Mouse (Mus musculus) embryonic facial prominence, embryonic 13.5 days (tissue): ENCODE measurements around the gene Kri1. TPM values are rescaled to one million over a fixed set of nuclear protein-coding genes. Genes with fewer than 3 reads are reported as not detected.

Experiments used
- ATAC-seq: fragments of 200-750 bp; cut with Nextera tagmentation; 2 replicates; pipeline ENCODE4 v1.8.0; 2017; ENCODE audit warnings: low read depth; ENCODE audit not compliant: insufficient number of reproducible peaks, insufficient read depth, low FRiP score, low TSS enrichment
- H3K27ac ChIP-seq: fragments of 300-500 bp; sonication (generic); 2 replicates; pipeline ENCODE4 v1.5.1; 2015; ENCODE audit warnings: moderate library complexity, mild to moderate bottlenecking, inconsistent platforms
- H3K27me3 ChIP-seq: fragments of 300-500 bp; sonication (generic); 2 replicates; pipeline ENCODE4 v1.6.1; 2015; ENCODE audit warnings: mild to moderate bottlenecking, inconsistent platforms
- H3K36me3 ChIP-seq: fragments of 300-500 bp; sonication (generic); 2 replicates; pipeline ENCODE4 v1.6.1; 2015; ENCODE audit warnings: mild to moderate bottlenecking, inconsistent platforms
- H3K4me1 ChIP-seq: fragments of 300-500 bp; sonication (generic); 2 replicates; pipeline ENCODE4 v1.6.1; 2015; ENCODE audit warnings: inconsistent platforms
- H3K4me2 ChIP-seq: fragments of 300-500 bp; sonication (generic); 2 replicates; pipeline ENCODE4 v1.6.1; 2015; ENCODE audit warnings: moderate library complexity, mild to moderate bottlenecking, inconsistent platforms
- H3K4me3 ChIP-seq: fragments of 300-500 bp; sonication (generic); 2 replicates; pipeline ENCODE4 v1.5.1; 2015; ENCODE audit warnings: mild to moderate bottlenecking, inconsistent platforms
- H3K9ac ChIP-seq: fragments of 300-500 bp; sonication (generic); 2 replicates; pipeline ENCODE4 v1.6.1; 2015; ENCODE audit warnings: mild to moderate bottlenecking, inconsistent platforms
- H3K9me3 ChIP-seq: fragments of 300-500 bp; sonication (generic); 2 replicates; pipeline ENCODE4 v1.6.1; 2016; ENCODE audit warnings: inconsistent platforms
- WGBS: fragments of 180-500 bp; shearing (Covaris S2); methylation state at CpG from one replicate; pipeline ENCODE4 v1.1.7; 2015; ENCODE audit warnings: mixed read lengths; 5-methylcytosine and 5-hydroxymethylcytosine counted together
- polyA plus RNA-seq: library from polyadenylated mRNA; unstranded; fragments of >200 nt; fragmentation: Nextera tagmentation; extraction: Ambion mirVana; gene quantifications from 2 replicates; pipeline ENCODE4 v1.2.1, GENCODE M21; 2015

Gene Kri1
- polyA plus RNA-seq = 16.8 and 19.2 TPM in 2 replicates

DNA sequence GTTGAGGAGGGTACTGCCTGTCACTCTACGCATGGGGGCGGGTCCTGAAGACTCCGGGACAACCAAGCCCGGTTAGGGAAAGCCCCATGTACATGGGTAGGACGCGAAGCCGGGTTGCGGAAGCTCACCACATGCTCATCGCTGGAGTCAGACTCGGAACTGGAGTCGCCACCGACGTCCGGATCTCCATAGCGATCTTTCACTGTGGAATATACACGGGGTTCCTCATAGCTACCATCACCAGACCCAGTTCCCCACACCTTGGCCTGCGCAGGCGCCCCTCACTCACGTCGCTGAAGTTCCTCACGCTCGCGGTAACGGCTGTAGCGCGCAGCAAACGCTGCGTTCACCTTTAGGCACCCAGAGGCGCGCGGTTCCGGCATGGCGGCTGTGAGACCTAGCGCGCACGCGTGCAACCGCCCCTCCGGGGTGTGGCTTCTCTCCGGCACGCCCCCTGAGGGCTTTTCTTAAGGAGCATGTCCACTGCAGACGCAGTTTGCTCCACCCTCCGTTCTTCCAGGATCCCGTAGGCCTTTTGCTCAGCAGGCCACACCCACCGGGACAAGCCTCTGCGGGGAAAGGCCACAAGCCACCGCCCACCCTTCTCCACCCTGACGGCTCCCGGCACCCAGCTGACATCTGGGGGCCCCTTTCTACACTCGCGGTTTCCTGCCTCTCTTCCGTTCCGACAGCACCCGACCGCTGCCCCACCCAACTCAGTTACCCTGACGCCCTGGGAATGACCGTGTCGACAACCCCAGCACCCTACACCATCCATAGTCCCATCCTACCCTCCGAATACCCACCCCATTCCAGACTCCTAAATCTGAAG is at the start of gene Kri1:
TSS of gene Kri1 (minus strand) at position 399 of the 832 bp plus-strand sequence.
- peak; percentile 70 for ATAC-seq
- peaks cover 32% of the 10 kb centered on the region for H3K36me3 ChIP-seq
- no peaks in the 10 kb centered on the region for H3K27me3 ChIP-seq
- peak within 1 kb of the TSS; percentile 78 for H3K4me2 ChIP-seq
- H3K4me3 ChIP-seq = peak within 1 kb of the TSS; percentile 82
- H3K4me1 ChIP-seq = peaks cover 32% of the 10 kb centered on the region
- WGBS = under 1% methylated on average over 59 of the region's 59 CpGs
- H3K27ac ChIP-seq = peak within 1 kb of the TSS; percentile 92
- no peaks in the 10 kb centered on the region for H3K9me3 ChIP-seq
- peak within 1 kb of the TSS; percentile 83 for H3K9ac ChIP-seq

- Histone ChIP-seq H3K36me3 (peaks cover 20% of the 10 kb centered on the region), H3K9ac (no peak overlapping the region), H3K9me3 (no peaks in the 10 kb centered on the region), H3K4me1 (peaks cover 32% of the 10 kb centered on the region), H3K27ac (no peak overlapping the region), H3K4me2 (no peak overlapping the region), H3K4me3 (no peak overlapping the region), H3K27me3 (no peaks in the 10 kb centered on the region)
- WGBS = 87% methylated on average over 8 of the region's 8 CpGs
- ATAC-seq = no peak
These were observed 48.7 kb upstream of the Kri1 start for GRCm38 (mm10) chr9:21336491-21336890.

GRCm38 (mm10) chr9:21335391-21335790 is 47.6 kb upstream of the Kri1 start:
- H3K27me3 ChIP-seq = no peaks in the 10 kb centered on the region

DNA sequence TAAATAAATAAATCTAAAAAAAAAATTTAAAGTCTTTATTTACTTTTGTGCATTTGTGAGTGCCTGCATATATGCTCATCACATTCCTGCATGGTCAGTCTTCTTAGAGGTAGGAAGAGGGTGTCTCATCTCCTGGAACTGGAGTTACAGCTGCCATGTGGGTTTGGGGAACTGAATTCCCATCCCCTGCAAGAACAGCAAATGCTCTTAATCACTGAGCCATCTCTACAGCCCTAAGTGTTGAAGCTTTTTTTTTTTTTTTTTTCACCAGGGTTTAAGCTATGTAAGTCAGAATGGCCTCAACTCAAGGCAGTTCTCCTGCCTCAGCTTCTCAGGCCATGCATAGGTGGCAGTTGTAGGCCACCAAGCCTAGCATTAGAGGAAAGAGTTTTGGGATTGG is 47.0 kb upstream of the Kri1 start:
- no peak for ATAC-seq
- Histone ChIP-seq H3K4me1 (peaks cover 32% of the 10 kb centered on the region), H3K36me3 (peaks cover 9% of the 10 kb centered on the region), H3K9ac (no peak overlapping the region), H3K9me3 (no peaks in the 10 kb centered on the region), H3K27me3 (no peaks in the 10 kb centered on the region), H3K4me3 (no peak overlapping the region), H3K4me2 (no peak overlapping the region), H3K27ac (no peak overlapping the region)

More at GRCm38 (mm10) chr9:21335391-21335790, 47.6 kb upstream of the Kri1 start:
- H3K27ac ChIP-seq = no peak overlapping the region
- H3K36me3 ChIP-seq = peaks cover 14% of the 10 kb centered on the region
- H3K9ac ChIP-seq = no peak overlapping the region
- WGBS = 81% methylated on average over 4 of the region's 4 CpGs
- H3K9me3 ChIP-seq = no peaks in the 10 kb centered on the region
- H3K4me2 ChIP-seq = no peak overlapping the region
- ATAC-seq = no peak
- H3K4me3 ChIP-seq = no peak overlapping the region
- peaks cover 32% of the 10 kb centered on the region for H3K4me1 ChIP-seq

- no peak overlapping the region for H3K4me2 ChIP-seq
- 0 out of 2 replicates have a peak overlapping the region, but pooled peaks have one; percentile 17 for H3K9ac ChIP-seq
- H3K4me3 ChIP-seq = no peak overlapping the region
- H3K27ac ChIP-seq = no peak overlapping the region
- 0 out of 2 replicates have a peak, but pooled peaks cover 4% of the 10 kb centered on the region for H3K36me3 ChIP-seq
- ATAC-seq = no peak
- H3K4me1 ChIP-seq = peaks cover 32% of the 10 kb centered on the region
- WGBS = 76% methylated on average over 1 of the region's 1 CpGs
- H3K9me3 ChIP-seq = no peaks in the 10 kb centered on the region
- no peaks in the 10 kb centered on the region for H3K27me3 ChIP-seq
These were observed 45.8 kb upstream of the Kri1 start for GRCm38 (mm10) chr9:21333523-21333922.

- Histone ChIP-seq H3K4me1 (peaks cover 25% of the 10 kb centered on the region), H3K36me3 (0 out of 2 replicates have a peak, but pooled peaks cover 4% of the 10 kb centered on the region), H3K4me2 (peak overlapping the region; percentile 24; the same call in 1 of the 2 replicates), H3K27me3 (no peaks in the 10 kb centered on the region), H3K4me3 (no peak overlapping the region), H3K27ac (peak overlapping the region; percentile 58), H3K9ac (peak overlapping the region; percentile 17; the same call in 1 of the 2 replicates), H3K9me3 (no peaks in the 10 kb centered on the region)
- ATAC-seq = no peak
- 29% methylated on average over 9 of the region's 9 CpGs for WGBS
These were observed 44.6 kb upstream of the Kri1 start for GRCm38 (mm10) chr9:21332161-21333061.

DNA sequence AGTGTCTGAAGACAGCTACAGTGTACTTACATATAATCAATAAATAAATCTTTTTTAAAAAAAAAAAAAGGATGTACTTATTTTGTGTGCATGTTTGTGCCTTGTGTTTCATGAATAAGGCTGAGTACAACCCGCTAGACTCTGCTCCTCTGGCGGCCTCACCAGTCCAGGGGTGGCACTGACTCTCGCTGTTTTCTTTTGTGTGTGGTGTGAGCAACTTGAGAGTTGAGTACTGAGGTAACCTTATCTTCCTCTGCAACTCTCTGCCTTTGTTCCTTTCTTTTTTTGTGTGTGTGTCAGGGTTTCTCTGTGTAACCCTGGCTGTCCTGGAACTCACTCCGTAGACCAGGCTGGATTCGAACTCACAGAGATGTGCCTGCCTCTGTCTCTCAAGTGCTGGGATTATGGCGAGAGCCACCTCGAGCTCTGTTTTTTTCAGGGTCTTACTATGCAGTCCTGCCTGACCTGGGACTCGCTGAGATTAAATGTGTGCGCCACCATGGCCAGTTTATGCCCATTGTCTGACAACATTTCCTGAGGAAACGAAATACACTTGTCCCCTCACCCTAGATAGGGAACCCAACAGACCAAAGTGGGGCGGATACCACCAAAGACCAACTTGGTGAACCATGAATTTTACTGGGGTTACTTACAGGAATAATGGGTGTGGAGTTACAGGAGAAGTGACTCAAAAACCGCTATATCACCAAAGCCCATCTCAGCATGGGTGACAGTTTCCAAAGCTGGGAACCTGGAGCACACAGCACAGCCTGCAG is 43.8 kb upstream of the Kri1 start:
- WGBS = 91% methylated on average over 12 of the region's 12 CpGs
- peaks cover 6% of the 10 kb centered on the region; the same call in 1 of the 2 replicates for H3K36me3 ChIP-seq
- H3K4me3 ChIP-seq = no peak overlapping the region
- H3K4me2 ChIP-seq = no peak overlapping the region
- no peaks in the 10 kb centered on the region for H3K9me3 ChIP-seq
- H3K27me3 ChIP-seq = no peaks in the 10 kb centered on the region
- no peak overlapping the region for H3K9ac ChIP-seq
- no peak for ATAC-seq
- H3K4me1 ChIP-seq = peaks cover 19% of the 10 kb centered on the region
- H3K27ac ChIP-seq = peak overlapping the region; percentile 58; the same call in 1 of the 2 replicates

- H3K4me2 ChIP-seq = no peak overlapping the region
- no peaks in the 10 kb centered on the region for H3K9me3 ChIP-seq
- H3K27ac ChIP-seq = no peak overlapping the region
- 93% methylated on average over 10 of the region's 10 CpGs for WGBS
- no peaks in the 10 kb centered on the region for H3K27me3 ChIP-seq
- peaks cover 18% of the 10 kb centered on the region for H3K4me1 ChIP-seq
- H3K4me3 ChIP-seq = no peak overlapping the region
- no peak for ATAC-seq
- H3K36me3 ChIP-seq = peaks cover 13% of the 10 kb centered on the region; the same call in 1 of the 2 replicates
- H3K9ac ChIP-seq = no peak overlapping the region
These were observed 42.0 kb upstream of the Kri1 start for GRCm38 (mm10) chr9:21329699-21330289.

- no peak for ATAC-seq
- Histone ChIP-seq H3K36me3 (peaks cover 16% of the 10 kb centered on the region; the same call in 1 of the 2 replicates), H3K27ac (no peak overlapping the region), H3K9ac (no peak overlapping the region), H3K4me3 (no peak overlapping the region), H3K4me1 (peaks cover 18% of the 10 kb centered on the region), H3K9me3 (no peaks in the 10 kb centered on the region), H3K4me2 (no peak overlapping the region), H3K27me3 (no peaks in the 10 kb centered on the region)
- 76% methylated on average over 3 of the region's 5 CpGs for WGBS
These were observed 41.3 kb upstream of the Kri1 start for GRCm38 (mm10) chr9:21329041-21329440.

- peaks cover 14% of the 10 kb centered on the region for H3K4me1 ChIP-seq
- no peak overlapping the region for H3K4me3 ChIP-seq
- WGBS = 77% methylated on average over 3 of the region's 3 CpGs
- ATAC-seq = no peak
- no peaks in the 10 kb centered on the region for H3K9me3 ChIP-seq
- no peak overlapping the region for H3K9ac ChIP-seq
- no peak overlapping the region for H3K4me2 ChIP-seq
- H3K27me3 ChIP-seq = no peaks in the 10 kb centered on the region
- peaks cover 16% of the 10 kb centered on the region; the same call in 1 of the 2 replicates for H3K36me3 ChIP-seq
- no peak overlapping the region for H3K27ac ChIP-seq
These were observed 40.3 kb upstream of the Kri1 start for GRCm38 (mm10) chr9:21328041-21328440.
